Mouse (Mus musculus) v-Abl transformed pro-B cells (cell line): ENCODE measurements at regions not wholly inside any gene's neighbourhood (a gene's known extent, or its start where the extent isn't known, plus 50 kb on each side); places are given as distances from the start of the nearest gene placed in this dataset.

ENCODE experiments used
- in situ Hi-C, 2 experiments: fragments of 400-800 bp; cut with MboI; formaldehyde crosslinking; loops; one replicate each; pipeline ENCODE4 v1.15.1; 2025; ENCODE audit not compliant: unreplicated experiment in 2 of 2

DNA sequence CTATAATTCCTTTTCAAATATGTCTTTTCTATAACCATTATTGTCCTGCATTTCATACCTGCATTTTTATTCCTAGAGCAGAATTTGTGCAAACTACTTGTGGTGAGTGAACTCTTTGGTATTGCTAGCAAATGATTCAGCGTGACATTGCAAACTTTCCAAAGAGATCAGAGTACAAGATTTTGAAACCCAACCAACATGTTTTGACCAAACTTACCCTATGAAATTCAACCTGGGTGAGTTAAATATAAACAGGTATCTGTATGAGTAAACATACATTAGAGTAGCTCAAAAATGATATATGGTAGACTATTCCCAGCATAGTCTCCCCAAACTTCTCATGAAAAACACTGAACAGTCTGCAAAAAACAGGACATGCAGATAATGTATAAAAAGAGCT is 200.5 kb upstream of the Gm9747 start:
- in situ Hi-C loops = no loop called here

- in situ Hi-C loops = no loop called here
These were observed 194.7 kb upstream of the Gm9747 start for GRCm38 (mm10) chr1:82038171-82038570.

DNA sequence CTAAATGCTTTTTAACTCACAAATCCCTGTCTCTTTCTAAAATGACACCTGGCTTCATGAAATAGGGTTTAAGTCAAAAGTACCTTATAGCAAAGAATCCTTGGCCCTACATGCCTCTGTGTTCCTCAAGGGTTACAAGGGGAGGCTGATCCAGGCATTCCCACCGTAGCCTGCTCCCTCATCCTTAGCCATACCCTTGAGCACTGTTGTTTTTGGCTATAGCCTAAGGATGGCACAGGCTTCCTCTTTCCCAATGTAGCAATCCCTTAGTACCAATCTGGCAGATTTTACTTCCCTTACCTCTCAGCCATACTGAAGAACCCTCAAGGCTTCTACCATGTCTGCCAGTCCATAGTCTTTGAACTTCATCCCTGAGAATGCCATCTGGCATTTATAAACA is 194.2 kb upstream of the Gm9747 start:
- in situ Hi-C loops = no loop called here

DNA sequence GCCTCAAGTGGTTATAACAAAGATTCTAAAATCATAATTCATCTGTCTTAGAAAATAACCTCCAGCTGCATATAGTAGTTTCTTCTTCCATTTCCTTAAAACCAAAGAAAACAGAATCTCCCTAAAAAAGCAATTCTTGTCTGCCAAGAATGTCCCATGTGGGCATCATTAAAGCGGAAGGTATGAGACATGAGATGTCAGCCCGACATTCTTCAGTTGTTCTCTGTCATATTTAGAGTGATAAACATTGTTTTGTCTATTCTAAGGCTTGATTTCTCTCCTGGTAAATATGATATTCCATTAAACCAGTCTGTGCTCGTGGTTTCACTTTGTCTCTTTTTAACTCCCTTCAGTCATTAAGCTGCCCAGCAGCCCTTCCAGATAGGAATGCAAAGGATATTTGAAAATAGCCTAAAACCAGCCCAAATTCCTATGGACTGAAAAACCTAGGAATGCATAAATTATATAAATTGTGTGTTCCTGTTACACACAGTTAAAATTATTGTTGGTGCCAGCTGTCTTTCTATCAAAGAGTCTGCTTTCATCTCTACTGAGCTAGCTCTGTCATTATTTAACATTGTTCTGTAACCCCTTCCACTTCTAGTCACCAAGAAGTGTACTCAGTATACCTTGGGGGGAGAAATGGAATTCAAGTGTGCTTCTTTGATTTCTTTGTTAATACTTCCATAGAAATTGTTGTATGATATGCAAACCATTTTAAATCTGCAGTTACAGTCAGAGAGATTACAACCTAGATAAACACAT is 191.4 kb upstream of the Gm9747 start:
- in situ Hi-C loops = no loop called here

GRCm38 (mm10) chr1:82042051-82042432 is 190.9 kb upstream of the Gm9747 start:
- in situ Hi-C loops = no loop called here

- in situ Hi-C loops = no loop called here
These were observed 190.4 kb upstream of the Gm9747 start for GRCm38 (mm10) chr1:82042527-82042926.

GRCm38 (mm10) chr1:82066291-82066690 is 166.6 kb upstream of the Gm9747 start:
- in situ Hi-C loops = no loop called here

- in situ Hi-C loops = no loop called here
These were observed 164.3 kb upstream of the Gm9747 start for GRCm38 (mm10) chr1:82068571-82068970.

DNA sequence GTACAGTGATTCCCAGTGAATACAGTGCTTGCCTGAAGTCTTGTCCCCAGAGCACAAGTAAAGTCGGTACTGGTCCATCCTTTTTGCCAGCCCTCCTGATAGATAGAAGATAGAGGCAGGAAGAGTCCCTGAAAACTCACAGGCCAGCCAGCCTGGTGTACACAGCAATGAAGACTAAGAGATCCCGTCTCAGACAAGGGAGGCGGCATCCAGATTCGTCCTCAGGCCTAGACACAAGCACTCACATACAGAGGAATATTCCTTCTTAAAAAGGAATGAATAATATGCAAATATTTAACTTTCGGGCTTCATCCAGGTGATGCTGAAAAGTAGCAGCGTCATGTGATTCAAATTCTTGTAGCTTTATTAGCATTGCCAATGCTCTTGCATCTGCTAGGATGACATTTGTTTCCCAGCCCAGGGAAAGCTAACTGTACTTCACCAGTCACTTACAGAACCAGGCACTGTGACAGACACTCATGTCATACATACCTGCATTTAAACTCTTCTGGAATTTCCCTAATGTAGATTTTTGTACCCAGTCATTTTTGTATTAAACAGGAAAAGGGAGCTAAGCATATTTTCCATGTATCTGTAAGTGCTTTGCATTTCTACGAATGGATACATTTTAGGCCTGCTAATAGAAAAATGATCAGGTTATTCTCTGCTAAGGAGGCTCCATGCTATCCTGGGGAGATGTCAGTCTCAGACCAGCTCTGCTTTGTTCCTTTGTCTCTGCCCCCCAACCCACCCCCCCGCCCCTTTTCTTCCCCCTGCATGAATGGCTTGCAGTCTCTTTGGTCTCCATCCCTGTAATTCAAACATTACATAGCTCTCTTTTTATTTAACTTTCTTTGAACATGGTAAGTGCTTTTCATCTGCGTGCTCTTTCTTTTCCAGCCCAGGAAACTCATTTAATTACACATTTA is 162.5 kb upstream of the Gm9747 start:
- in situ Hi-C loops = no loop called here

DNA sequence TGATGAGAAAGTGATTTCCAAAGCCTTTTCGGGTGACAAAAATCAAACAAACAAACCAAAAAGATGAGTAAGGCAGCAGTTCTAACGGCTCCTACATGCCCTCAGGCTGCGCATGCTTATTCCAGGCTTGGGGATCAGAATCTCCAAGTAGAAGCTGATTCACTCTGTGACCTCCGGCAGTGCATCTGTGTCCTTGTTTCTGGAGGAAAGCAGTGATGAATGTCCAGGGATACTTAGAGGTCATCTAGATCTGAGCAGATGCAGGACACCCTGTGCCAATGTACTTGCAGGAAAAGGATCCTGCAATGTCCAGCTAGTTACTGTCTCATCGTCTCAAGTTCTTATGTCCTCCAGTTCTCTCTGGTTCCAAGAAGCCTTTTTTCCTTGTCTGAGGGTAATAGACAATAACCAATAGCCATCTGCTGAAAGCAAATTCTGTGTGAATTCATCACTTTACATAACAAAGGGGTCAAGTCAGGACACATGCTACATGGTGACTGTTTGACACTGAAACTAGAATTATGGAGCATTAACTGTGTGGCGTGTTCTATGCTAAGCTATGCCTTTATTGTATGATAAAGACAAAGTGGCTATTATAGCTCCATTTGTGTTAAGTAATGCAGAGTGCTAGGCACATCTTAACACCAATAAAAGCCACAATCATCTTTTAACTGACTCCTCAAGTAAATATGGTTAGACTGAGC is 143.6 kb upstream of the Gm9747 start:
- in situ Hi-C loops = no loop called here

DNA sequence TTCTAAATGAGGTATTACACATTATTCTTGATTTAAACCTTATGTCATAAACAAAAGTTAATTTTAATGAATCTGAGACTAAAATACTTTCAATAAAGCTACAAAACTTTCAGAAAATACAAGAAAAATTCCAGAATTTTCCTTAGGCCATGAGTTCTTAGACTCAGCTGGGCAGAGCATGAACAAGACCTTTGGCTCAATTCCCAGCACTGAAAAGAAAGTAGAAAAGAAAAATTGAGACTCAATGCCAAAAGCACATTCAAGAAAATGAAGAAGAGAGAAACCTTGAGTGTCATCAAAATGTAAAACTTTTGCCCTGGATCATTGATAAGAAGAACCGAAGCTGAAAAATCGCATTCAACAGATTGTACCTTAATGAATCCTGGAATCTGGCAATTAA is 137.8 kb upstream of the Gm9747 start:
- in situ Hi-C loops = no loop called here

DNA sequence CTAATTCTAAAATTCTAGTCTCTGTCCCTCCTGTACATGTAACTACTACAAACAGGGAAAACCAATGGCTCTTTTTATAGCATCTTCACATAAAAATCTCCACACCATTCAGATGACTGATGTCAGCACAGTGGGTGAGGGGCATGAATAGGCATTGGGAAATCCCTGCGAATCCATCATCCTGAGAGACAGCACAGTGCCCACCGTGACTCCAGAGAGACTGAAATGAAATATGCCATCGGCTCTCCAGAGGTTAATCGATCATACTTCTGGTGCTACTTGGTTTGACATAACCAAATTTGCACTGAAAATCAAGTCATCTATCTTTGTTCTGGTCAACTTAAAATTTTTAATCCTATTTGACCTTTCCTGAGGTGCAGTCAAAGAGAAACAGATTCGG is 126.2 kb upstream of the Gm9747 start:
- in situ Hi-C loops = no loop called here

DNA sequence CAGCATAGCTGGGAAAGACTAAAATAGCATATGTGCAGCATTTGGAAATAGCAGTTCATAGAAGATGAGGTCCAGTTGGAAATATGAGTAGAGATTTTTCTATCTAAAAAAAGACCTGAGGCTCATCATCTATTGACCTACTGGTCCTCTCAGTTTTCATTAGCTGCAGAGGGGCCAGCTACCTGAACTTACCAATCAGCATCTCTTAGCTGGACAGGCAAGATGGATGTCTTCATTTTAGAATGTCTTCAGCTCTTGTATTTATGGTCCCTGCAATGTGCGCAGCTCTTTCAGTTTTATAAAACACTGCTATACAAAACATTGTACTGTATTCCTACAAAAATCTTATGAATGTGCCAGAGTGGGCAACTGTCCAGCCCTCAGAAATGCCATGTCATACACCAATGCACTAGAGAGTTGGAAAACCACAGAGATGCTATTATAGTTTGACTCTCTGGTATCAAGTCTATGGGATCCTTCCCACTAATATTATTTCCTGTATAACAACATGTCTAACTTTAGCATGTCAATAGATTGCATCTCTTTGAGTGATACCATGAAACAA is 122.8 kb upstream of the Gm9747 start:
- in situ Hi-C loops = no loop called here

- in situ Hi-C loops = no loop called here
These were observed 120.5 kb upstream of the Gm9747 start for GRCm38 (mm10) chr1:82112401-82112800.

- in situ Hi-C loops = no loop called here
These were observed 108.4 kb upstream of the Gm9747 start for GRCm38 (mm10) chr1:82124503-82124902.

DNA sequence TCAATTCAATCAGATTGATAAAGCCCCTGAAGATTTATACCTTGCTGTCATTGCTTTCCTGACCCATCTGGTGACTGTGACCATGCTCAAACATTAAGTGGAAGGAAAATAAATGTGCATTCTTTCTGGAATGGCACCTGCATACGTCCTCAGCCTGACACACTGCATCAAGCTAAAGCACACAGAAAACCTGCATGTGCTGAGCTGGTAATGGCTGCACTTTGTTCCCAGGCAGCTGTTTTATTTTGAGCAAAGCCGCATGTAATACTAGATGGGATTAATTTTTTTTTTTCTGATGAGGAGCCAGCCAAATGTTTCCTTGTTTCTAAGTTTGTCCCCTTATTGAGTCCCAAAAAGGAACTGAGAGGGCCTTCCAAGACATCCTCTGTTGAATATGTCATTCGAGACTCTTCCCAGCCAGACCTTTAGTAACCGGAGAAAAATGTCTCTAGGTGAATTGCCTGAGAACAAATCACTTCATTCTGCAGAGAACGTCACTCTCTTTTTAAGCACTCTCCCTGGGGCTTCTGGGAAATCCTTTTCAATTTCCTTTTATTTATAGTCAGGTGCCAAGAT is 103.1 kb upstream of the Gm9747 start:
- in situ Hi-C loops = no loop called here

DNA sequence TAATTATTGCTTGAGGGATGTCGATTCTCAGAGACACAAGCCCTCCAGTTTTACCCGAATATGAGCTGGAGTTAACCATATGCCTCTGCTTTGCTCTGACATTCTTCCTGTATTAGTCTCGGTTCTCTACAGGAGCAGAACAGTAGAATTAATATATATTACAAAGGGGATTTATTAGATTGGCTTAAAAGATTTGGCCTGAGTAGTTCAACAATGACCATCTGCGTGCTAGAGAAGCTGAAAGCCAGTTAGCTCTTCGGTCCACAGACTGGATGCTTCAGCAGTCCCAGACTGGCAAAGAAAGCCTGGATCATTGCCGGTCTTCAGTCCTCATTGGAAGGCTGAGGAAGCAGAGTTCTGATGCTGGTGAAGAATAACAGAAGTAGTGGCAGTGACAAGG is 100.4 kb upstream of the Gm9747 start:
- in situ Hi-C loops = no loop called here

DNA sequence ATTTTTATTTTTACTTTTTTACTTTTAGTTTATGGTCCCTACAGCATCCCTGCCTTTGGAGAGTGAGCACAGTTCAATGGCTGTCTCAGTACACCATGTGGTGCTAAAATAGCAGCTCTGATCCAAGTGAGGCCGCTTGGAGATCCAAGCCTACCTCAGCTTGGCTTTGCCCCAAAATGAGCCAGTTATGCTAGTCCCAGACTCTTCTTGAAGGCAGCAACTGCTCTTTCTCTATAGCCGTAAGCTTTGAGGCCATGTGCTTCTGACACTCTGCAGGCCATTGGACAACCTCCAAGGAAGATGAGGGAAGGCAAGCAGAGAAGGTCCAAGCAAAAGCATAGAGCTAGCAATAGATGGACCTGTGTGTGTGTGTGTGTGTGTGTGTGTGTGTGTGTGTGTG is 98.0 kb upstream of the Gm9747 start:
- in situ Hi-C loops = no loop called here

- in situ Hi-C loops = no loop called here
These were observed 97.1 kb upstream of the Gm9747 start for GRCm38 (mm10) chr1:82135761-82136331.

GRCm38 (mm10) chr1:82145256-82145655 is 87.7 kb upstream of the Gm9747 start:
- in situ Hi-C loops = loop anchor here in 1 of 2 experiments (10.0 kb wide), 1 partner anchor 50 kb away; no protein-coding TSS in a partner anchor
